Mouse (Mus musculus) C2C12 (cell line): ENCODE results near the gene Tnc. TPM values are rescaled to one million over a fixed set of nuclear protein-coding genes. Genes with fewer than 3 reads are reported as not detected.

Source experiments
- H3K27me3 ChIP-seq: one replicate; pipeline ENCODE4 v1.6.1; 2011; ENCODE audit not compliant: control insufficient read depth, insufficient read depth, insufficient read length
- H3K36me3 ChIP-seq: one replicate; pipeline ENCODE4 v1.6.1; 2011; ENCODE audit not compliant: control insufficient read depth, insufficient read depth
- H3K4me3 ChIP-seq: one replicate; pipeline ENCODE4 v1.5.1; 2011; ENCODE audit warnings: mild to moderate bottlenecking, control low read depth; ENCODE audit not compliant: poor library complexity, insufficient read depth, severe bottlenecking
- H3K79me2 ChIP-seq: one replicate; pipeline ENCODE4 v1.6.1; 2011; ENCODE audit not compliant: control insufficient read depth, insufficient read depth
- H3K79me3 ChIP-seq: one replicate; pipeline ENCODE4 v1.6.1; 2011; ENCODE audit warnings: low read depth, control low read depth
- H3ac ChIP-seq: one replicate; pipeline ENCODE3; 2011; ENCODE audit warnings: low read depth; ENCODE audit not compliant: control insufficient read depth, insufficient read length
- CEBPB ChIP-seq: IDR thresholded peaks from one replicate; pipeline ENCODE4 v1.6.1; 2011; ENCODE audit warnings: low read depth, mild to moderate bottlenecking, control low read depth, moderate library complexity
- CTCF ChIP-seq: IDR thresholded peaks from one replicate; pipeline ENCODE4 v1.5.1; 2011; ENCODE audit not compliant: control insufficient read depth, insufficient read depth, insufficient read length
- FOSL1 ChIP-seq: IDR thresholded peaks from one replicate; pipeline ENCODE4 v1.8.0; 2011; ENCODE audit warnings: mild to moderate bottlenecking, low read length; ENCODE audit not compliant: poor library complexity, insufficient read depth, severe bottlenecking
- MAX ChIP-seq: IDR thresholded peaks from one replicate; pipeline ENCODE4 v1.6.1; 2011; ENCODE audit warnings: mild to moderate bottlenecking, control low read depth
- MYOD1 ChIP-seq: IDR thresholded peaks from one replicate; pipeline ENCODE4 v1.6.1; 2011; ENCODE audit warnings: low read depth; ENCODE audit not compliant: control insufficient read depth, insufficient read length
- MYOG ChIP-seq: IDR thresholded peaks from one replicate; pipeline ENCODE4 v1.6.1; 2011; ENCODE audit not compliant: control insufficient read depth, insufficient read length; ENCODE audit errors: extremely low read depth
- USF1 ChIP-seq: IDR thresholded peaks from one replicate; pipeline ENCODE4 v1.6.1; 2011; ENCODE audit warnings: low read depth, mild to moderate bottlenecking, control low read depth, moderate library complexity
- polyA plus RNA-seq: library from polyadenylated mRNA; unstranded; fragments of >200 nt; fragmentation: generic; extraction: Trizol; gene quantifications from one replicate; pipeline ENCODE4 v1.2.1, GENCODE M21; 2012; ENCODE audit warnings: missing spikeins

Tnc gene
- polyA plus RNA-seq, 1 experiment, result 29.5 TPM

DNA sequence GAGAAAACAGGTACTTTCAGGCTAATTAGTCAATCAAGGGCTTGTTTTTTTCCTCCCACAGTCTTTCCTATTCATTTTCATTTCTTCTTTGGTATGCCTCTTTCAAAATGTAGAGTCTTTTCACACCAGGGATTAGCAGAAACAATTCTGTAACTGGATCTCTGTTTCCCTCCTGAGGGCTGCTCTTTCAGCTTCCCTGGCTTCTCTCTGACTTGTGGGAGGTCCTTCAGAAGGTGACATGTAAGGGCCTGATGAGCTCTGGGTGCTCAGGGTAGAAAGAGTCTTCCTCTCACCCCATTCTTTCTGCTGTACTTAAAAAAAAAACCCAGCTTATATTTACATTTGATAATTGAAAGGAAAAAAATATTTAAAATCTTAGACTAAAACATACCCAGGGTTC, 60.2 kb downstream of the Tnc start:
- no peaks in the 10 kb centered on the region for H3K79me2 ChIP-seq

DNA sequence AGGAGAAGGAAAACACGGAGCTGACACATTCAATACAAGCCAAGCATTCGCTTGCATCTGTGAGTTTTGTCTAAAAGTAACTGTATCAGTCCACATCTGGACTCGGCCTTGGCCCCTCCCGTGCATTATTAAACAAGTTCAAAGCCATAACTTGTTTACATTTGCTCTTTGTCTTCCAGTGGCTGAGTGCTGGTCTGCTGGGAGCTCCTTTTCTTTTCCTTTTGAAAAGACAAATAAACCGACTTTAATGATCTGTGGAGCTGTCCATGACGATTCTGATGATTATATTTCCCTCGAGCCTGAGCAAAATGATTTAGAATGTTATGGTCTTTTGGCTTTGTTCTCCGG, 63.7 kb downstream of the Tnc start:
- no peaks in the 10 kb centered on the region for H3K79me2 ChIP-seq
- TF ChIP-seq USF1 (no peak), MYOD1 (no peak), CTCF (no peak), MAX (no peak), FOSL1 (no peak), MYOG (no peak), CEBPB (no peak)
- no peak overlapping the region for H3K4me3 ChIP-seq
- peaks cover 21% of the 10 kb centered on the region for H3K36me3 ChIP-seq
- H3ac ChIP-seq, result no peak overlapping the region
- no peaks in the 10 kb centered on the region for H3K27me3 ChIP-seq
- no peaks in the 10 kb centered on the region for H3K79me3 ChIP-seq

More for the DNA sequence above, 60.2 kb downstream of the Tnc start:
- H3K36me3 ChIP-seq, result peaks cover 23% of the 10 kb centered on the region
- H3ac ChIP-seq, result no peak overlapping the region
- TF ChIP-seq MYOG, result no peak
- no peak for TF ChIP-seq MYOD1
- no peak for TF ChIP-seq CEBPB
- TF ChIP-seq FOSL1, result no peak
- TF ChIP-seq CTCF, result no peak
- no peak for TF ChIP-seq MAX
- no peak for TF ChIP-seq USF1
- H3K79me3 ChIP-seq, result no peaks in the 10 kb centered on the region
- no peak overlapping the region for H3K4me3 ChIP-seq
- no peaks in the 10 kb centered on the region for H3K27me3 ChIP-seq

- H3K36me3 ChIP-seq, result peaks cover 21% of the 10 kb centered on the region
- H3K4me3 ChIP-seq, result no peak overlapping the region
- no peaks in the 10 kb centered on the region for H3K79me3 ChIP-seq
- TF ChIP-seq USF1, result no peak
- no peak for TF ChIP-seq FOSL1
- no peak for TF ChIP-seq MYOD1
- TF ChIP-seq CEBPB, result no peak
- TF ChIP-seq CTCF, result no peak
- TF ChIP-seq MYOG, result no peak
- TF ChIP-seq MAX, result no peak
- H3K79me2 ChIP-seq, result no peaks in the 10 kb centered on the region
- no peaks in the 10 kb centered on the region for H3K27me3 ChIP-seq
- H3ac ChIP-seq, result no peak overlapping the region
These were observed 64.3 kb downstream of the Tnc start for GRCm38 (mm10) chr4:63982425-63983097.

GRCm38 (mm10) chr4:63980211-63980794, 66.5 kb downstream of the Tnc start:
- no peaks in the 10 kb centered on the region for H3K79me3 ChIP-seq
- H3K4me3 ChIP-seq, result no peak overlapping the region
- peaks cover 29% of the 10 kb centered on the region for H3K36me3 ChIP-seq
- no peaks in the 10 kb centered on the region for H3K27me3 ChIP-seq
- H3K79me2 ChIP-seq, result no peaks in the 10 kb centered on the region
- H3ac ChIP-seq, result no peak overlapping the region
- TF ChIP-seq CEBPB, result no peak

DNA sequence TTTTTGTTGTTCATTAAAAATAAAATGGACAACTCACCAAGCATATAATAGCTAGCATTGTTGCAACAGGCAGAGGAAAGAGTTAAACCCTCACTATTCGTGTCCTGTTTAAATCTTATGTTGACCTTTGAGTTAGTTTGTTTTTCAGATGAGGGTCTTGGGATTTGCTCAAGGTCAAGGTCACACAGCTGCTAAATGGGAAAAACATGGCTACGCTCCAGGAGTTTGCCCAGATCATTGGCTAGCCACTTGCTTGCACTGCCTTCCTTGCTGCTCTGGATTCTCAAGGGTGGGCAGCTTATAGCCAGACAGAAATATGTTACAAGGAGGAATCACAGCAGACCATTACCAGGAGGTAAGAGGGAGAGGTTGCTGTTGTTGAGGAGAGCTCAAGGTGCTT, 67.2 kb downstream of the Tnc start:
- H3K4me3 ChIP-seq, result no peak overlapping the region
- no peaks in the 10 kb centered on the region for H3K79me2 ChIP-seq
- peaks cover 29% of the 10 kb centered on the region for H3K36me3 ChIP-seq
- no peak for TF ChIP-seq FOSL1
- TF ChIP-seq MYOD1, result no peak
- TF ChIP-seq MAX, result no peak
- TF ChIP-seq CTCF, result no peak
- no peak for TF ChIP-seq USF1
- no peak for TF ChIP-seq CEBPB
- TF ChIP-seq MYOG, result no peak
- H3K27me3 ChIP-seq, result no peaks in the 10 kb centered on the region
- H3K79me3 ChIP-seq, result no peaks in the 10 kb centered on the region
- H3ac ChIP-seq, result no peak overlapping the region

DNA sequence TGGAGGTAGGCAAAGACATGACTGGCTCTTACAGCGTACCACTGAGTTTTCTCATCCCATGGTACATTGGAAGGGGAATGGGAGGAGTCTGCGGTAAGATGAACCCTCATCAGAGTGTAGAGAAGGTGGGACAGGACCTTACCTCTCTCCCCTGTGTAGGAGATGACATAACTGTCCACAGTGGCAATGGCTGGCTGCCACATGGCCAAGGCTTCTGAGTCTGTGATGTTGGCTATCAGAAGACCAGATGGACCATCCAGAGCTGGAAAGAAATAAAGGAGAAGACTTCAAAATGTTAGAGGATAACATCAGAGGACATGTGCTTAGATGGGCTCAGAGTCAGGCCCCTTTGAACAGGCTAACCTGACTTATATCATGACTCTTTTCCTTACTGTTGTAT, 74.3 kb downstream of the Tnc start:
- Histone ChIP-seq H3K79me3 (no peaks in the 10 kb centered on the region), H3ac (no peak overlapping the region), H3K36me3 (peaks cover 27% of the 10 kb centered on the region), H3K79me2 (no peaks in the 10 kb centered on the region), H3K27me3 (no peaks in the 10 kb centered on the region), H3K4me3 (no peak overlapping the region)
- TF ChIP-seq CTCF (no peak), MYOG (no peak), MAX (no peak), FOSL1 (no peak), MYOD1 (no peak), USF1 (no peak), CEBPB (no peak)
